Mouse (Mus musculus) hindbrain, embryonic 11.5 days (tissue): ENCODE data around the gene Scamp3. TPM values are rescaled to one million over a fixed set of nuclear protein-coding genes. Genes with fewer than 3 reads are reported as not detected.

ENCODE experiments used
- ATAC-seq: fragments of 200-750 bp; cut with Nextera tagmentation; 2 replicates; pipeline ENCODE4 v1.8.0; 2017; ENCODE audit warnings: mild to moderate bottlenecking, moderate TSS enrichment, moderate library complexity; ENCODE audit not compliant: low FRiP score
- DNase-seq: peaks from one replicate; pipeline ENCODE4 v3.0.0-alpha.2; 2015; ENCODE audit warnings: low spot score
- H3K27ac ChIP-seq: fragments of 300-500 bp; sonication (generic); 2 replicates; pipeline ENCODE4 v1.5.1; 2014; ENCODE audit warnings: mild to moderate bottlenecking, low read depth, low read length
- H3K27me3 ChIP-seq: fragments of 300-500 bp; sonication (generic); 2 replicates; pipeline ENCODE4 v1.6.1; 2014; ENCODE audit warnings: mild to moderate bottlenecking, low read length, moderate library complexity, mixed read lengths; ENCODE audit not compliant: control insufficient read depth, insufficient read depth
- H3K36me3 ChIP-seq: fragments of 300-500 bp; sonication (generic); 2 replicates; pipeline ENCODE4 v1.6.1; 2014; ENCODE audit warnings: mild to moderate bottlenecking, low read length, moderate library complexity, mixed read lengths; ENCODE audit not compliant: control insufficient read depth, insufficient read depth
- H3K4me1 ChIP-seq: fragments of 300-500 bp; sonication (generic); replicated peaks from 2 replicates; pipeline ENCODE4 v1.6.1; 2014; ENCODE audit warnings: low read length, mixed read lengths; ENCODE audit not compliant: control insufficient read depth, insufficient read depth
- H3K4me2 ChIP-seq: fragments of 300-500 bp; sonication (generic); replicated peaks from 2 replicates; pipeline ENCODE4 v1.6.1; 2014; ENCODE audit warnings: mild to moderate bottlenecking, low read depth, low read length
- H3K4me3 ChIP-seq: fragments of 300-500 bp; sonication (generic); 2 replicates; pipeline ENCODE4 v1.5.1; 2014; ENCODE audit warnings: low read depth, low read length
- H3K9ac ChIP-seq: fragments of 300-500 bp; sonication (generic); 2 replicates; pipeline ENCODE4 v1.6.1; 2014; ENCODE audit warnings: low read depth, low read length
- H3K9me3 ChIP-seq: fragments of 300-500 bp; sonication (generic); 2 replicates; pipeline ENCODE4 v1.6.1; 2016; ENCODE audit warnings: low read length; ENCODE audit not compliant: control insufficient read depth
- WGBS: fragments of 180-500 bp; shearing (Covaris S2); extraction: QIAGEN DNeasy Blood & Tissue Kit; methylation state at CpG from one replicate; pipeline ENCODE4 v1.1.7; 2014; 5-methylcytosine and 5-hydroxymethylcytosine counted together
- polyA plus RNA-seq: library from polyadenylated mRNA; unstranded; fragments of >200 nt; fragmentation: Nextera tagmentation; extraction: Ambion mirVana; gene quantifications from 2 replicates; pipeline ENCODE4 v1.2.1, GENCODE M21; 2014

The Scamp3 gene
- polyA plus RNA-seq, 1 experiment from 2014 or later, result 90.4 TPM

DNA sequence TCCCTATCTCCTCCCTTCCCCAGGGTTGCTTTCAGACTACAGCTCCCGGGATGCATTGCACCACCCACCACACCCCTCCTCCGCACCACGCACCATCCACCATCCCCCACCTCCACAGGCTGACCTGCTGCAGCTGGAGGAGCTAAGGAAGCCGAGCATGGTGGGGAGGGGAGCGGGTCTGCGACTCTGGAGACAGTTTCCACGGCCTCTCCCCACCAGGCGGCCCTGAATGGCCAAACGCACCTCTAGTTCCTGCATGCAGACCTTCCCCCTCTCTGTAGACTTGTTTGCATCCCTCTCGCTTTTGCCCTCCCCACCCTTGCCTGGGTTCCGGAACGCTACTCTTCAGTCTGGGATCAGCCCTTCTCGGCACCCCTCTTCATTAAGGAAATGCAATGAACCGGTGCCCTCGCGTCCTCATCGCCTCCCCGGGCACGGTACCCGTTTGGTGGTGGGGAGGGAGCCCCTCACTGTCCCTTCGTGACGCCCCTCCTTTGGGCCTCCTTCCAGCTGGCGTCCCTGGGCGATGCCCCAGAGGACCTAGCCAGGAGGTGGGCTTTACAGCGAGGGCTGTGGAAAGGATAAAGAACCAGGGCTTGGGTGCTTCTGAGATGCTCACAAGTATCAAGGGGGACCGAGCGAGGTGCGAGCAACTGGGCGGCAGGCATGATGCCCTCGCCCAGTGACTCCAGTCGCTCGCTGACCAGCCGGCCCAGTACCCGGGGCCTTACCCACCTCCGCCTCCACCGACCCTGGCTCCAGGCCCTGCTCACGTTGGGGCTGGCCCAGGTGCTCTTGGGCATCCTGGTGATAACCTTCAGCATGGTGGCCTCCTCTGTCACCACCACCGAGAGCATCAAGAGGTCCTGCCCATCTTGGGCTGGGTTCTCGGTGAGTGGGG lies 6.0 kb downstream of the Scamp3 start, which contains the start of gene Fam189b:
TSS of gene Fam189b (plus strand) at position 86 of the 901 bp plus-strand sequence.
- peak within 1 kb of the TSS; percentile 74 for H3K27ac ChIP-seq
- H3K9ac ChIP-seq, result peak within 1 kb of the TSS; percentile 80
- peak within 1 kb of the TSS; percentile 89 for H3K4me2 ChIP-seq
- WGBS, result 5% methylated on average over 39 of the region's 39 CpGs
- peaks cover 12% of the 10 kb centered on the region; the same call in 1 of the 2 replicates for H3K36me3 ChIP-seq
- ATAC-seq (peak; percentile 93), DNase-seq (peak; percentile 88)
- peak within 1 kb of the TSS; percentile 52 for H3K4me3 ChIP-seq
- H3K4me1 ChIP-seq, result peaks cover 15% of the 10 kb centered on the region
- H3K27me3 ChIP-seq, result no peaks in the 10 kb centered on the region
- no peaks in the 10 kb centered on the region for H3K9me3 ChIP-seq

DNA sequence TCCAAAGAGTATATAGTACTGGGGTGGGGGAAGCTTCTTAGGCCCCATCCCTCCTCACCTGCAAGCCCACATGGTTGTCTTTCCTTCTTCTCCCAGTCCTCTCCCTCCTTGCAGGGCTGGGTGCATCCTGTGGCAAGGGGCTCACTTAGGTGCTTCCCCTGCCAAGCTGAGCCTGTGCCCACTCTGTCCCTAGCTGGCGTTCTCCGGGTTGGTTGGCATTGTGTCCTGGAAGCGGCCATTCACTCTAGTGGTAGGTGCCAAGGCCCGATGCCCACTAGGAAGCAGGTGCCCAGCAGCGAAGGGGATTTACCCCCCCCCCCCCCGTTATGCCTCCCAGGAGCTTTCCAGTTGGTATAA lies 6.7 kb downstream of the Scamp3 start:
- peak overlapping the region; percentile 52 for H3K4me3 ChIP-seq
- no peak for ATAC-seq
- no peak for DNase-seq
- H3K4me1 ChIP-seq, result peaks cover 11% of the 10 kb centered on the region
- WGBS, result 84% methylated on average over 6 of the region's 6 CpGs
- H3K36me3 ChIP-seq, result peaks cover 12% of the 10 kb centered on the region; the same call in 1 of the 2 replicates
- H3K9ac ChIP-seq, result peak overlapping the region; percentile 80
- H3K4me2 ChIP-seq, result peak overlapping the region; percentile 89
- H3K9me3 ChIP-seq, result no peaks in the 10 kb centered on the region
- no peak overlapping the region for H3K27ac ChIP-seq
- H3K27me3 ChIP-seq, result no peaks in the 10 kb centered on the region

DNA sequence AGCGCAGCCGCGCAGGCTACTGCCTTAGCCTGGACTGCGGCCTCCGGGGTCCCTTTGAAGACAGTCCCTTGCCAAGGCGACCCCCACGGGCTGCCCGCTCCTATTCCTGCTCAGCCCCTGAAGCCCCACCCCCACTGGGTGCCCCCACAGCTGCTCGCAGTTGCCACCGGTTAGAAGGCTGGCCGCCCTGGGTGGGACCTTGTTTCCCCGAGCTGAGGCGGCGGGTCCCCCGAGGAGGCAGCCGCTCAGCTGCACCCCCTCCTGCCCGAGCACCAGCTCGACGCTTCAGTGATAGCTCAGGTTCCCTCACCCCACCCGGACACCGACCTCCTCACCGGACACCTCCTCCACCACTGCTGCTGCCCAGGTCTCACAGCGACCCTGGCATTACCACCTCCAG lies 9.9 kb downstream of the Scamp3 start:
- DNase-seq (no peak), ATAC-seq (no peak)
- H3K4me3 ChIP-seq, result no peak overlapping the region
- no peaks in the 10 kb centered on the region for H3K27me3 ChIP-seq
- 43% methylated on average over 23 of the region's 23 CpGs for WGBS
- peaks cover 11% of the 10 kb centered on the region for H3K4me1 ChIP-seq
- H3K36me3 ChIP-seq, result no peaks in the 10 kb centered on the region
- no peaks in the 10 kb centered on the region for H3K9me3 ChIP-seq
- no peak overlapping the region for H3K27ac ChIP-seq
- H3K9ac ChIP-seq, result no peak overlapping the region
- no peak overlapping the region for H3K4me2 ChIP-seq

- DNase-seq, result no peak
- WGBS, result 61% methylated on average over 18 of the region's 18 CpGs
- no peaks in the 10 kb centered on the region for H3K9me3 ChIP-seq
- no peak overlapping the region for H3K4me2 ChIP-seq
- no peaks in the 10 kb centered on the region for H3K36me3 ChIP-seq
- H3K27me3 ChIP-seq, result no peaks in the 10 kb centered on the region
- no peak overlapping the region for H3K9ac ChIP-seq
- H3K4me1 ChIP-seq, result peaks cover 8% of the 10 kb centered on the region
- H3K27ac ChIP-seq, result no peak overlapping the region
- no peak for ATAC-seq
- no peak overlapping the region for H3K4me3 ChIP-seq
Observed at GRCm38 (mm10) chr3:89187690-89188477, 10.6 kb downstream of the Scamp3 start.

GRCm38 (mm10) chr3:89188478-89188875 lies 11.2 kb downstream of the Scamp3 start:
- Histone ChIP-seq H3K27me3 (no peaks in the 10 kb centered on the region), H3K4me2 (no peak overlapping the region), H3K9me3 (no peaks in the 10 kb centered on the region), H3K36me3 (no peaks in the 10 kb centered on the region), H3K9ac (no peak overlapping the region), H3K27ac (no peak overlapping the region), H3K4me1 (peaks cover 7% of the 10 kb centered on the region), H3K4me3 (no peak overlapping the region)
- ATAC-seq (no peak), DNase-seq (no peak)
- 64% methylated on average over 12 of the region's 12 CpGs for WGBS

GRCm38 (mm10) chr3:89190436-89190835 lies 13.2 kb downstream of the Scamp3 start:
- Histone ChIP-seq H3K4me3 (no peak overlapping the region), H3K4me1 (no peaks in the 10 kb centered on the region), H3K27ac (no peak overlapping the region), H3K9me3 (no peaks in the 10 kb centered on the region), H3K27me3 (no peaks in the 10 kb centered on the region), H3K36me3 (no peaks in the 10 kb centered on the region), H3K9ac (no peak overlapping the region), H3K4me2 (no peak overlapping the region)
- 89% methylated on average over 8 of the region's 8 CpGs for WGBS
- DNase-seq, result no peak
- no peak for ATAC-seq

DNA sequence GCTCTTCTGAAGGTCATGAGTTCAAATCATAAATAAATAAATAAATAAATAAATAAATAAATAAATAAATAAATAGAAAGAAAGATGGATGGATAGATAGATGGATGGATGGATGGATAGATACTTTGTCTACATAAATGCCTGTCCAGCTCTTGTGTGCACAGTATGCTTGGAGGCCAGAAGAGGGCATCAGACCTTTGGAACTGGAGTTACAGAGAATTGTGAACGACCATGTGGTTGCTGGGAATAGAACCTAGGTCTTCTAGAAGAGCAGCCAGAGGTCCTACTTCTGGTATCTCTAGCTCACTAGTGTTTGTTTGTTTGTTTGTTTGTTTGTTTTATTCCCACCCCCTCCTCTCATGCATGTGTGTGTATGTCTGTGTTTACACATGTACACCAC lies 16.1 kb downstream of the Scamp3 start:
- 82% methylated on average over 1 of the region's 1 CpGs for WGBS

DNA sequence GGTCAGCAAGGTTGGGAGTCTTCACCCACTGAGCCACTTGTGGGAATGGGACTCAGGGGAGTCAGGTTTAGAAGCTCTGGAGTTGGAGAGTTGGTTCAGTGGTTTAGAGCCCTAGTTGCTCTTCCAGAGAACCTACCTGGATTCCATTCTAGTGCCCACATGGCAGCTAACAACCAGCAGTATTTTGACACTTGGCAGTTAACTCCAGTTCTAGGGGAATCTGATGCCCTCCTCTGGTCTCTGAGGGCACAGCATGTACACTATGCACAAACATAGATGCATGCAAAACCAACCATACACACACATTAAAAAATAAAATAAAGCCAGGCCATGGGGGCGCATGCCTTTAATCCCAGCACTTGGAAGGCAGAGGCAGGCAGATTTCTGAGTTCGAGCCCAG lies 16.6 kb downstream of the Scamp3 start:
- Histone ChIP-seq H3K4me1 (0 out of 2 replicates have a peak, but pooled peaks cover 2% of the 10 kb centered on the region), H3K4me2 (no peak overlapping the region), H3K4me3 (no peak overlapping the region), H3K27me3 (no peaks in the 10 kb centered on the region), H3K9me3 (no peaks in the 10 kb centered on the region), H3K9ac (no peak overlapping the region), H3K27ac (no peak overlapping the region), H3K36me3 (no peaks in the 10 kb centered on the region)
- 89% methylated on average over 2 of the region's 2 CpGs for WGBS
- ATAC-seq (no peak), DNase-seq (no peak)

More for the DNA sequence above, 16.1 kb downstream of the Scamp3 start:
- Histone ChIP-seq H3K4me2 (no peak overlapping the region), H3K36me3 (no peaks in the 10 kb centered on the region), H3K4me1 (0 out of 2 replicates have a peak, but pooled peaks cover 2% of the 10 kb centered on the region), H3K27me3 (no peaks in the 10 kb centered on the region), H3K4me3 (no peak overlapping the region), H3K9me3 (no peaks in the 10 kb centered on the region), H3K27ac (no peak overlapping the region), H3K9ac (no peak overlapping the region)
- ATAC-seq (no peak), DNase-seq (no peak)
